Mouse (Mus musculus) T-helper 1 cell (primary cell): ENCODE measurements around the gene Pbxip1.

Source experiments
- in situ Hi-C: fragments of 300-600 bp; cut with MboI, MseI; formaldehyde crosslinking; loops from one replicate; pipeline ENCODE4 v1.15.1; 2025; ENCODE audit warnings: high pct_unique_total_duplicates

The Pbxip1 gene

DNA sequence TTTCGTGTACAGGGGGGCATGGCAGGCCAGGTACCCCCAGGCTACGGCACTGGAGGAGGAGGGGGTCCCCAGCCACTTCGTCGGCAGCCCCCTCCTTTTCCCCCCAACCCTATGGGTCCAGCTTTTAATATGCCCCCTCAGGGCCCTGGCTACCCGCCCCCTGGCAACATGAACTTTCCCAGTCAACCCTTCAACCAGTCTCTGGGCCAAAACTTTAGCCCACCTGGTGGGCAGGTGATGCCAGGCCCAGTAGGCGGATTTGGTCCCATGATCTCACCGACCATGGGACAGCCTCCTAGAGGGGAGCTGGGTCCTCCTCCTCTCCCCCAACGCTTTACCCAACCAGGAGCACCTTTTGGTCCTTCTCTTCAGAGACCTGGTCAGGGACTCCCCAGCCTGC is 3.9 kb upstream of the Pbxip1 start:
- in situ Hi-C loops: no loop called here

DNA sequence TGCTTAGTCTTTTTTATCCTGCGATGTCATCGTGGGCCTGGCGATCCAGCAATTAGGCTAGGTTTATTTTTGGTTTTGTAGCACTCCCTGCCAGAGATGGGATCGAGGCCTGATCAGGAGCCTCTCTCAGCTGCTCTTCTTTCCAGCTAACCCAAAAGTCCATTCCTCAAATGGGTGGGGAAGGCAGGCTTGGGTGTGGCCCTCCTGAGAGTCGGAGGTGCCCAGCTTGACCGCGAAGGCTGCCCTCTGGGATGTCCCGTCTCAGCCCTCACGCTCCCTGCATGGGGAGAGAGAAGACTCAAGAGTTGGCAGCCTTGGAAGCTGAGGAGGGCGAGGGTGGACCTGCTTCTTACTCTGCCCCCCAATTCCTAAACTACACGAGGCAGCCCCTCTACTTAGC is 2.0 kb upstream of the Pbxip1 start:
- in situ Hi-C loops: no loop called here

DNA sequence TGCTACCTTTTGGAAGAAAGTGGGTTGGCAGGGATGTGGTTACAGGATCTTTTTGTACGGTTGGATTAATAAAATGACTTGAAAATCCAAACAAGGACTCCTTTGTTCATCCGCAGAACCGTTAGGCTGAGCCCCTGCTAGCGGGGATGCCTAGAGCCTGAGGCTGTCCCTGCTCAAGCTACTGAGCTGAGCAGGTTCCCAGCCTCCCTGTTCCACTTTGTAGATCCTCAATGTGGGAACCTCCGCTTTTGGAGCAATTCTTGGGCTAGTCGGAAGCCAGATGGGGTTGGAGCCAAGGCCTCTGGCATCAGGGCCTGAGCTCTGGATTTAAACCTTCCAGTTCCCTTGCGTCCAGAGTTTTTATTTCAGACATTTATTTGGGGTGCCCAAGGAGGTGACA is 1.5 kb upstream of the Pbxip1 start:
- in situ Hi-C loops: no loop called here

DNA sequence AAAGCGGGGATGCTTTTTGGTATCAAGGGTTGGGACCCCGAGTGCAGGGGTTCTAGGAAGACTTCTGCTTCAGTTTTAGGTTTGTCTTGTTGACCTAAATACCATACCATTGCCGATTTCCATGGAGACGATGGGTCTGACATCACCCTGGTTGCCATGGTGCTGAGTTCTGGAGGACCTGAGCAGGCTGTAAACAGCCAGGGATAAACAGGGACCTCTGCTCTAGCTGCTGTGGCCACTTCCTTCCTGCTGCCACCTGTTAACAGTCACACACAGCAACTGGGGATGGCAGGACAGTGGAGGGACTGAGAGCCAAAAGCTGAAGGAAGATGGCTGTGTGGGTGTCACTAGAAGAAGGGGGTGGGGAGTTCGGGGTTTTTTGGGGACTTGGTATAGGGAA is 763 bp downstream of the Pbxip1 start:
- in situ Hi-C loops: no loop called here

DNA sequence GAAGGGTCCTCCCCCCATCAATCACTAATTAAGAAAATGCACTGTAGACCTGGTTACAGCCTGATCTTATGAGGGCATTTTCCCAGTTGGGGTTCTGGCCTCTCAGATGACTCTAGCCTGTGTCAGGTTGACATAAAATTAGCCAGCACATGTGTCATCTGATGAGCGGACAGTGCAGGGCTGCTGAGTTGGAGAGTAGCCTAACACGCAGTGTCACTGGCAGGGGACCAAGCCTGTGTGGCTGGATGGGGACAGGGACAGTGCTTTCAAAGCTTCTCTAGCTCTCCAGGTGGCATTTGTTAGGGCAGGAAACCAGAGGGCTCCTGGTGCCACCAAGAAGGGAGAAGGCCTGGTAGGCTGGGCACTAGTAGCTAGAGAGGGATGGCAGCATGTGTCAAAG is 4.2 kb downstream of the Pbxip1 start:
- in situ Hi-C loops: no loop called here

DNA sequence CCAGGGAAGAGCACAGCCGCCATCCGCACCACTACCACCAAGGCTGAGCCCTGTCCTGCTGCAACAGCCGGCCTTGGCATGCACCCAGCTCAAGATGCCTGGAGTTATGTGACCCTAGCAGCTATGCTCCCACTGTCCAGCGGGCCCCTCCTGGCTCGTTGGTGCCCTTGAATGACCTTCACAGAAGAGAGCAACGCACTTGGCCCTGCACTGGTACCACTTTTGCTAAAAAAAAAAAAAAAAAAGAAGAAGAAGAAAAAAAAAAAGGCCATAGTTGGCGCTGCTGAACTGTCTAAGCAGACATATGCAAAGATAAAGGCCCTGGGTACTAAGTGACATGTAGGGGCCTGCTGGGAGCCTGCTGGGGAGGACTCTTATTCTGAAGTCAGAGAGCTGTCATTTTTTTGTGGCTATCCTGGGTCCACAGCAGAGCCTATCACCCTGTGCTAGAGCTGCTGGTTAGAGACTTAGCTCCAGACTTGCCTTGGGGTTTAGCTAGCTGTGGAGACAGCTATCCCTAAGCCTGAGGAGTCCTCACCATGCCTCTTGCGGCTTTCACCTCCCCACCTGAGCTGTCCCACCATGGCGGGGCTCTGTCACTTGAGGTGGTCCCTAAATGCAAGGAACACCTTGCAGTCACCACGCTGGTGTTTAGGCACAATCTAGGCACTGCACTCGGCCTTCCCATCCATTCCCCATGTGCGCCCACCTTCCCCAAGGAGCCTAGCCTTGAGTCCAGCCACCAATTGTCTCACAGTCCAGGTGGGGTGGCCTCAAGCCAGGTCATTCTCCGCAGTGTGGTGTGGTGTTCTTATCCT is 12.4 kb downstream of the Pbxip1 start:
- in situ Hi-C loops: loop anchor here (5.0 kb wide), 1 partner anchor 33 kb away; no protein-coding TSS in a partner anchor

DNA sequence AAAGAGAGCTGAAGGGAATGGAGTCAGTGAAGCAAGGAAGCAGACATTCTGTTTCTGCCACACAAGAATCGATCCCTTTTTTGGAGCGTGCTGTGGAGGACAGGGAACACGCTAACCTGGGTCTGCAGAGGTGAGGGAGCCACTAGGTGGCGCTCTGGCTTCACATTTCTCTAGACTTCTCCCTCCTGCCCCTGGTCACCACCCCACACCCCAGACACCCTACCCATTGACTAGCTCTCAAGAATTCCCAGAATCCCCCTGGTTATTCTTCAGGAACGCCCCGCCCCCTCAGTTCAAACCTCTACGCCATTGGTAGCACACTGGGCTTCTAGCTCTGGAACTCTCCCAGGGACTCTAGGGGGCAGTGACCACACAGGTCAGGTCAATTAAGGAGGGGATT is 13.0 kb downstream of the Pbxip1 start:
- in situ Hi-C loops: loop anchor here (5.0 kb wide), 1 partner anchor 33 kb away; no protein-coding TSS in a partner anchor

DNA sequence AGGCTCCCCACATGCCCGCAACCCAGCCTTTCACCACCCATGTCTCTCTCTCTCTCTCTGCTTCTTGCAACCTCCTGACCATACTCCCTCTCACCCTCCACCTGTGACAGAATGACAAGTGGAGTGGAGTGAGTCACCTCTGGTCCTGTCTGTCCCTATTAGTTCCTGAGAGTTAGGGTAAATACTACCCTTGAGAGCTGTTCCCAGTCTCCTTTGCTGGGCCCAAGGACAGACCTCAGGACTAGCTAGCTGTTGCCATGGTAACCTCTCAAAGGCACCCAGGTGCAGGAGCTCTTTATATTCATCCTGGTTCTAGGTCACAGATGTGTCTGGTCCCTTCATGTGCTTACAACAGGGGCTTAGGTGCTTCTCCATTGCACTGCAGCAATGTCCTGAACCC is 15.4 kb downstream of the Pbxip1 start:
- in situ Hi-C loops: no loop called here

DNA sequence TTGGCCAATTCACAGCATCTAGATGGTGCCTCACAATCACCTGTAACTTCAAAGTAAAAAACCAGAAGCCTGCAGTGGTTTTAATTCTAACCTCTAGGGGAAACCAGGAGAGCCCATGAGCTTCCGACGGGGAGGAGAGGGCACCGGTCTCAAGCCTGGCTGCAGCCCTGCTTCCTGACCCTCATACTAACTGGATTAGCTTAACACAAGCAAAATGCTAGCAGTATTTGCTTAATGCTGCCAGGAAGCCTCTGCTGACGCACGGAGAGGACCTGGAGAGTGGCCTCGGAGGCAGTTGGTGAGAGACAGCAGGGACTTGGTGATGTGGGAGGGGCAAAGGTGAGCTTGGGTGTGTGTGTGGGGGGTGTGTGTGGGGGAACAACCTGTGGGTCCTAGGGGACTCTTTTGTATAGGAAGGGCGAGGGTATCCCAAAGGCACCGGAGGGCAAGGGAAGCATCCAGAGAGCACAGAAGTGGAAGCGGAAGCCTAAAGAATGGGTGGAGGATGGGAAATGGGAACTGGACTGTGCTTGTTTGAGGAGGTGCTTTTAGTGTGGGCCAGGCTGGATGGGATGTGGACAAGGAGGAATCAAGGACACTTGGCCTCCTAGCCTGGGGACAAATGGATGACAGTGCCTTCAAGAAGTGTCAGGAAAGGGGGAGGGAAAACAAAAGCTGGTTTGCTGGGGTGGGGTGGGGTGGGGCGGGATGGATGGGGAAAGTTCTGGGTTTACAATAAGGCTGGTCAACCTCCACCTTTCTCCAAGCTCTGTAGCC is 18.1 kb downstream of the Pbxip1 start, which contains the start of gene Pmvk:
Gene Pmvk, plus strand, starts transcription at position 141 of the 777 bp plus-strand sequence.
- in situ Hi-C loops: no loop called here

DNA sequence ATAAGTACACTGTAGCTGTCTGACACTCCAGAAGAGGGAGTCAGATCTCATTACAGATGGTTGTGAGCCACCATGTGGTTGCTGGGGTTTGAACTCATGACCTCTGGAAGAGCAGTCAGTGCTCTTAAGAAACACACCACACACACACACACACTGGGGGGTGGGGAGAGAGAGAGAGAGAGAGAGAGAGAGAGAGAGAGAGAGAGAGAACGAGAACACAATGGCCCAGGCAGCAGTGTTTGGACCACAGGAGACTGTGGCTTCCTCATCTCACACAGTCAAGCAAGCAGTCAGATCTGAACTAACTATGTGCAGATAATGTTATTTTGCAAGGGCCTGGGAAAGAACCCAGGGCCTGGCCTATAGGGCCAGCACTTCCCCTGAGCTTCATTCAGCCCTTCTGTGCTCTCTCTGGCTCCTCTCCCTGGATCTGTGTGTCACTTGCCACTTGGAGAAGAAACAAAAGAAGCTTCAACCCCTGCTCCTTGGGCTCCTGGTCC is 19.3 kb downstream of the Pbxip1 start:
- in situ Hi-C loops: no loop called here

DNA sequence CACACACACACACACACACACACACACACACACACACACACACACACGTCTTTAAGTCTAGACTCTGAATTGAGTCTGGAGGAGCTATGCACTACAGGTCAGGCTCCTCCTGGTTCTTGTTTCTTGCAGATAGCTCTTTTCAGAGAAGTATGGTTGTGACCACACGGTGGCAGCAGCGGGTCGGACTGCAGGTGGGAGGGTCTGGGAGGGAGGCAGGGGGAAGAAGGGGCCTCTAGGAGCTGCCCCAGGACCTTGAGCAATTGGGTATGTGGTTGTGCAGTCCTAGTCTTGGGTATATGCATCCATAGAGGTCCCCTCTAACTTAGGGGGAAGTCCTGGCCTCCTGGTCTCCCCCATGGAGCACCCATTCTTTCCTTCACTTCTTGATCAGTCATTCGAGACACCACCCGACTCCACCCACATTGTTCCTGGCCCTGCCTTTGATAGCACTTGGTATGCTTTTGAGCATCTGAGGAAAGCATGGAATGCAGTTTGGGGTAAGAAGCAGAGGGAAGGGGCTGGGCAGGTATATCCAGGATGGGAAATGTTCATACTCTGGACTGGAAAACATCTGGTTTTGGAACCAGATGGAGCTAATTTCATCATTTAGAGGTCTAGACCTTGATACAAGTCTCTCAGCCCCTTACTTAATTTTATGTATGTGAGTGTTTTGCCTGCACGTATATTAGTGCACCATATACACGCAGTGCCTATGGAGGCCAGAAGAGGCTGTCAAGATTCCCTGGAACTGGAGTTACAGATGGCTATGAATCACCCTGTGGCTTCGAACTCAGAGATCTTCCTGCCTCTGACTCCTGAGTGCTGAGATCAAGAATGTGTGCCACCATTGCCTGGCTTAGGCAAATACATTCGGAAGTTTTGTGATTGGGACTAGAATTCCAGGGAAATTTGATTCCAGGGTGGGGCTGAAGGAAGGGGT is 20.5 kb downstream of the Pbxip1 start:
- in situ Hi-C loops: no loop called here

DNA sequence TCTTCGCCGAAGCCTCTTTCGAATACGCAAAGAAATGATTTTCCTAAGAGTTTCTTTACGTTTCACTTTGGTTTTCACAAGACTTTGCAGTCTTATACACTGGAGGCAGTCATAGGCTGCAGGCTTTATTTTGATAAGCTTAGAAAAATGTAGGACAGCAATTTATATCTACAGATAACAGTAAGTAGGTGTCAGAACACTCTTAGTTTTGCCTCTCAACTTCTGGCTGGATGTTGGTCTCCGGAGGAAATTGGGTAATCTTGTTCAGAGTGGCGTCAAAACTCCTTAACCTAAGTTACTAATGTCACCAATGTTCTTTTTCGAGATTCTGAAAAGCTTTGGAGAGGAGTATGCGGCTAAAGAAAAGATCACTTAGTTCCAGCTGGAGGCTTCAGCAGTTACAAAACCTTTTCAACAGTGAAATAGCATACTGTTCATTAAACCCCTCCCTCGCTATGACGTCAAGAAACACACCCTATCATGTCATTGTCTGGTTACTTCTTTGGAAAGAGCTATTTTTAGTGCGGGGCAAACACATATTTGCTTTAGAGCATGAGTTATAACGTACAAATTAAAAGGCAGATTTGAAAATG is 22.0 kb downstream of the Pbxip1 start:
- in situ Hi-C loops: no loop called here

DNA sequence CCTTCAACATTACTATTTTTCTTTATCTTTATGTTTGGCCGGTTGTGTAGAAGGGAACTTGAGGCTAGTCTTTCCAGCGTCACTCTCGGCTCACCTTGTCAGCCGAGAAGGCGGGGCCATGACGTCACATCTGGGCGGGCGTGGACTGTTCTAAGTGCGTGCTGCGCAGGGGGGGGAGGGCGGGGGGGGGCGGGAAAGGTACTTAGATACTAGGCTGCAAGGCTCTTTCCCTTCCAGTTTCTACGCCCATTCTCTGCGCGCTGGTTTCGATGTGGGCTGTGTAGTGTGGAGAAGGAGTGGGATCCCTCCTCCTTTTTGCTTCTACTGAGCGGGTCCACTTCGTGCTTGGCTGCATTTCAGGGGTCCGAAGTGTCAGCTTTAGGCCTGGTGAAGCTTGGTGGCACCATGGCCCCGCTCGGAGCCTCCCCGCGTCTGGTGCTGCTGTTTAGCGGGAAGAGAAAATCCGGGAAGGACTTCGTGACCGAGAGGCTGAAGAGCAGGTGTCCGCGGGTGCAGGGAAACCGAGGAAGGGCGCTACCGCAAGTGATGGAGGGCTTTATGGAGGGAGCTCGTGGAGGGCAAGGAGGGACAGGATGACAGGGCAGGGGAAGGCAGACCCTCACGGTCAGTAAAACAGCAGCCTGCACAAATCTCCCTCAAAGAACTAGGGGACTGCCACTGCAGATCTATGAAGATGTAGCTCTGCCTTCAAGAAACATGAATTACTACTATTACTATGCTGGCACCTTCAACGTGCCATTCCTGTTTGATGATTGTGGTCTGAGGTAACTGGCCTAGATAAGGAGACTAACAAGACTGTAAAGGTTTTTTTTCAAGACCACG is 22.7 kb downstream of the Pbxip1 start:
- in situ Hi-C loops: no loop called here

DNA sequence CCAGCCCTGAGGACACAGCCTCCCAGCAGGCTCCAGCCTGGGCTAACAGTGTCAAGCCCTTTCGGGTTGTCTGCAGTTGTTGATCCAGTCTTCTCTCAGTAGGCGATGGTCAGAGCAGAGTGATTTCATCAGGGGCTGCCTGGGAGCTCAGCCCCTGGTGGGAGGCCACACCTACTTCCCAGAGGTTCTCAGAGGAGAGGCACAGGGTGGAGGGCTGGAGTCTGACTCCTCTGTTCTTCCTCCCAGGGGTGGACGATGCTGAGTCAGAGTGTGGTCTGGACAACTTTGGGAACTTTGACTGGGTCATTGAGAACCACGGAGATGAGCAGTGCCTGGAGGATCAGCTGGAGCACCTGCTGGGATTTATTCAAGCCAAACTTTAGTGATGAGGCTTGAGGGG is 31.8 kb downstream of the Pbxip1 start:
- in situ Hi-C loops: no loop called here

DNA sequence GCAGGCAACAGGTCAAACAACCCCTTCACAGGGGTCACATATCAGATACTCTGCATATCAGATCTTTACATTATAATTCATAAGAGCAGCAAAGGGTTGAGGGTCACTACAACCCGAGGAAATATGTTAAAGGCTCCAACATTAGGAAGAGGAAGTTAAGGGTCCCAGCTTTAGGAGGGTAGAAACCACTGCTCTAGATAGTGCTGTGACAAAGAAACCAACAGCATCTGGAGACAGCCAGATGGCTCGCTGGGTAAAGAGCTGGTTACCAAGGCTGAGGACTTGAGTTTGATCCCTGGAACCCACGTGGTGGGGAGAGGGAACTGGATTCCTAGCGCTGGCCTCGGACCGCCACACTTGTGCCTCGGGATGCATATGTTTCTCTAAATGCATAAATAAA is 35.8 kb downstream of the Pbxip1 start:
- in situ Hi-C loops: no loop called here

DNA sequence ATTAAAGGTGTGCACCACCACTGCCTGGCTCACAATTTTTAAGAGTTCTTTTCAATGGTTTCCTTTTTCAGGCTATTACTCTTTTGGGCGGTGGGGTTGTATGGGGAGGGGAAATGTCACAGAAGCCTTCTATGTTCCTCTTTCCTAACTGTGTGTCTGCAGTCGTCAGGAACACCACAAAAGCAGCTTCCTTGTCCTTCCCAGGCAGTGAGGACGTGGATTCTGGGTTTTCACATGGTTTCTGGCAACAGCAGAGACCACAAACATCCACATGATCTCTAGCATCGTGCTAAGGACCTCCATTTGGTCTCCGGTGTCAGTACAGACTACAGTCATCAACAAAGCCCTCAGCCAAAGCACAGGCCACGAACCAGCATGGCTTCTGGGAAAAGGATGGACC is 37.3 kb downstream of the Pbxip1 start:
- in situ Hi-C loops: no loop called here

DNA sequence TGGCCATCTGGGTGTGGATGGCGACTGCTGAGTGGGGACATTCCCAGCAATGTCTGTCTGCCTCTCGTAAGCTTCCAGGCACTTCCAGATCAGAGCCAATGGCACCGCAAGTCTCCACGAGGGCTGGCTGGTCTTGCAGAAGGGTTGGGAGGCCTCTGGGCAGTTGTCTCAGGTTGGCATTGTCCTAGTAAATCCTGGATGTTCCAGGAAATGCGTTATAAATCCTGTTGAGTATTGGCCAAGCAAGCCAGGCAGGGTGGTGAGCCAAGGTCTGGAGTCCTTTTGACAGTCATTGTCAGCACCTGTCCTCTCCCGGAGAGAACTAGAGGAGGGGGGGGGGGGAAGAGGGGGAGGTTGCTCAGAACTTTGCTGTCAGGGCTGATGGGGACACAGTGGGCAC is 42.5 kb downstream of the Pbxip1 start:
- in situ Hi-C loops: no loop called here

DNA sequence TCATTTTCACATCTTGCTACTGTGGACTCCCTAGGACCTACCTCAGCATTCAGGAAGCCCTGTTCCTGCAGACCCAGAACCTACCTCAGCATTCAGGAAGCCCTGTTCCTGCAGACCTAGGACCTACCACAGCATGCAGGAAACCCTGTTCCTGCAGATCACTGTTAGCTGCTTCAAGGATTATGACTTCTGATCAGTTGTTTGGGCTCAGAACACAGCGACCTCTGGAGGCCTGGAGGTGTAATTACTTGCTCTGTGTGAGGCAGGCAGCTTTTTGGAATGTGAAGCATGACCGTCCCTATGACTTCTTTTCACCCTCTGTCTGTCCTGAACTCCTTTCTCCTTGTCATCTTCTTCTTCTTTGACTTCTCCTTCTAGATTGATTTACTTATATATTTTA is 45.0 kb downstream of the Pbxip1 start:
- in situ Hi-C loops: loop anchor here (5.0 kb wide), 1 partner anchor 34 kb away; no protein-coding TSS in a partner anchor

DNA sequence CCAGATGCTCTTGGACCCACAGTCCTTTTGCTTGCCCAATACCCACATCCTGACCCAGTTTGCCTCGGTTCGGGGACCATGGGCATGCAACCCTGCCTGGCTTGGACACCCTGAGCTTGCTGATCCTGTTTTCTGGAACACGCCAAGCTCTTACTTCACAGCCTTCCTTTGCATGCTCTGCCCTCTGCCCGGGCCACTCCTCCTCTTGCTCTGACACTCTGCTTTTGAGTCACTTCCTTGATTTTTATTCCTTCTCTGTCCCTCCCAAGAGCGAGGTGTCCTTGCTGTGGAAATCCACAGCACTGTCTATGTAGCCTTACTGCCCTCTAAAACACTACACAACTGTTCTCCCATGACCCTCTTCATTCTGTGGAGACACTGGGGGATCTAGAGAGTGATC is 45.7 kb downstream of the Pbxip1 start:
- in situ Hi-C loops: loop anchor here (5.0 kb wide), 1 partner anchor 35 kb away; no protein-coding TSS in a partner anchor
